Mouse (Mus musculus) kidney, postnatal 4 days (tissue): ENCODE data around the gene D930020B18Rik.

Experiments used
- DNase-seq, 2 experiments: peaks; one replicate each; pipeline ENCODE4 v3.0.0; 2021; ENCODE audit warnings: mixed read lengths in 2 of 2

Gene D930020B18Rik

DNA sequence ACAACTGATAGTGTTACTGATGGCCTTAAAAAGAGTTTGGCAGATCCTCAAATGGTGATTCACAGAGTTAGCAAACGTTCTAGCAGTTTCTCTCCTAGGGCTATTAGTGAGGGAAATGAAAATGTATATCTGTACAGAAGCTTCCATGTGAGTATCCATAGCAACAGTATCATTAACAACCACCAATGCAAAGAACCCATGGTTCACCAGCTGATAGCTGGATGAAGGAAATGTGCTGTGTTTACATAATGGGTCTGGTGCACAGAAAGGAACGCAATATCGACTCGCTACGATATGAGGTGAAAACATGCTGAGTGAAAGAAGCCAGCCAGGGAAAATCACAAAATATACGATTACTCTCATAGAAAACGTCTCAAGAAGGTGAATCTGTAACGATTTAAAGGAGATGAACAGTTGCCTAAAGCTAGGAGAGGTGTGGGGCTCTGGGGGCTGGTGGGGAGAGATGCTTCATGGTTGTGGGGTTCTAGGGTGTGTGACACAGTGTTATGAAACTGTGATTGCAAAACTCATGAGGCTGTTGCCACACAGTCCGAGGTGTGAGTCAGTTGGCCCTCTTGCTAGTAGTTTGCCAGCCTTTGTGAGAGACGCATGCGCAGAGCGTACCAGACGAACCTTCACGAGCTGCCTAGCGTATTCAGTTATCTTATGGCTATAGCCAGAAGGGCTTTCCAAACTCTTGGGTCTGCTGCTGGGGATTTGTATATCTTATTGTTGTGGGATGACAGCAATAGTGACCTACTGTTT lies 64.2 kb downstream of the D930020B18Rik start:
- DNase-seq: no peak

DNA sequence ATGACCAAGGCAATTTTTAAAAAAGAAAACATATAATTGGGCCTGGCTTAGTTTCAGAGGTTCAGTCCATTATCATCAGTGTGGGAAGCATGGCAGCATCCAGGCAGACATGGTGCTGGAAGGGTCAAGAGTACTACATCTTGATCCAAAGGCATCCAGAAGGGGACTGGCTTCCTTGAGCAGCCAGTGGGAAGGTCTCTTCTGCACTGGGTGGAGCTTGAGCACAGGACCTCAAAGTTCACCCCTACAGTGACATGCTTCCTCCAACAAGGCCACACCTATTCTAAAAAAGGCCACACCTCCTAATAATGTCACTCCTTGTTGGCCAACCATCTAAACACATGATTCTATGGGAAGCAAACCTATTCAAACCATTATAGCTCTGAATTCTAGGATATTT lies 75.5 kb downstream of the D930020B18Rik start:
- no peak for DNase-seq

DNA sequence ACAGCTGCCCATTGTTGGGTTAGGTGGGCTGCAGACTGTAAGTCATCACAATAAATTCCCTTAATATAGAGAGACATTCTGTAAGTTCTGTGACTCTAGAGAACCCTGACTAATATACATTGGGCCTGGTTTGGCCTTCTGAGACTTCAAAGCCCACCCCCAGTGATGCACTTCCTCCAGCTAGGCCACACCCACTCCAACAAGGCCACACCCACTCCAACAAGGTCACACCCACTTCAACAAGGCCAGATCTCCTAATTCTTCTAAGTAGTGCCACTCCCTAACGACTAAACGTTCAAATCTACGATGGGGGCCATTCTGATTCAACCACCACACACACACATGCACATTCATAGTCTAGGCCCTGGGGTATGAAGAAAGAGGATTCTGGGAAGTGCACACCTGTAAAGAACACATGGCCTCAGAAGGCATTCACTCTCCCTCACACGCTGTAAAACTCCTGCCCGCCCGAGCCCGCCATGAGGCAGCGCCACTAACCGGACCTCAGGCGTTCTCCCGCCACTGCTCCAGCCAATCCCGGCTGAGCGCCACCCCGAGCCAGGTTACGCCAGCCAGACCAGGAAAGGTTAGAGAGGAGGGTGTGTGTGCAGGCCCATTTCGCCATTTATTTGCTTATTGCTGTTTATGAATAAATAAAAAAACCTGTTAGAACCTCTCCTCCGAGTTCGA lies 77.7 kb downstream of the D930020B18Rik start:
- no peak for DNase-seq

DNA sequence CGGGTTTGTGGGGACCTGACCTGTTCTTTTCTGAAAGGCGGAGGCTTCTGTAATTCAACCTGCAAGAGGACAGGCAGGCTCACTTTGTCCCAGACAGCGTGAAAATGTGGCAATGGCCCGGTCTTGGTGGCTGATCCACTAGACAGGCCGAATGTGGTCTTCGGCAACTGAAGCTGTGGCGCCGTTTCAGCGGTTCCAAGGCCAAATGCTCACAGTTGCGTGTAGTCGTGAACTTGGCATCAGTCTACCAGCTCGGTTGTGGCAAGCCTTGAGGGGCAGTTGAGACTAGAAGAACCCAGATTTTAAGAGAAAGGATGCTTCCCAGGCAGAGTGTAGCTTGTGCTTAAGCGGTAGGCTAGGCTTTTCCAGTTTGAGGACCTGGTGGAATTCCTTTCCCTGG lies 79.3 kb downstream of the D930020B18Rik start:
- DNase-seq: no peak

DNA sequence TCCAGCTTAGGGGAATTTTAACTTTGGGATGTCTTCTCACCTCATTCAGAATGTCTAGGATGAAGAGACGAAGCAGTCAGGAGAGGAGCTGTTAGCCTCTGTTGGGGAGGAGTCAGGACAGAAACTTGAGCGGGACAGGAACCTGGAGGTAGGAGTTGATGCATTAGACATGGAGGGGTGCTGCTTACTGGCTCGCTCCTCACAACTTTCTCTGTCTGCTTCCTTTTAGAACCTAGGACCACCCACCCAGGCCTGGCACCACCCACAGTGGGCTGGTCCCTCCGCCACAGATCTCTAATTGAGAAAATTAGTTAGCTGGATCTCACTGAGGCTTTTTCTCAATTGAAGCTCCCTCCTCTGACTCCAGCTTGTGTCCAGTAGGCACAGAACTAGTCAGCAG lies 85.1 kb downstream of the D930020B18Rik start:
- DNase-seq: no peak

DNA sequence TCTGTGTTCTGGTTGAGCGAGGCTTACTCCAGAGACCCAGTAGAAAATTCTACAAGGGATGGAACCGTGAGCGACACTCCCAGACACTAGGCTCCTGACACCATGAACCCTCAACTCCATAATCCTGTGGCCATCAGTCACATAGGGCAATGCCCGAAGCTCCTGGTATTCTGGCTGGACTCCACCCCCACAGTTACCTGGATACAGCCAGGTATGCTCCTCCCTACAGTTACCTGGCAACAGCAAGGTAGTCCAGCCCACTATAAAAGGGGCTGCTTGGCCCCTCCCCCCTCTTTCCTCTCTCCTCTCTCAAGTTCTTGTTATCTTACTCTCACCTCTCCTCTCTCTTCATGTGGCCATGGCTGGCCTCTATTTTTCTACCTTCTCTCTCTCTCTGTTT lies 85.8 kb downstream of the D930020B18Rik start:
- no peak for DNase-seq

DNA sequence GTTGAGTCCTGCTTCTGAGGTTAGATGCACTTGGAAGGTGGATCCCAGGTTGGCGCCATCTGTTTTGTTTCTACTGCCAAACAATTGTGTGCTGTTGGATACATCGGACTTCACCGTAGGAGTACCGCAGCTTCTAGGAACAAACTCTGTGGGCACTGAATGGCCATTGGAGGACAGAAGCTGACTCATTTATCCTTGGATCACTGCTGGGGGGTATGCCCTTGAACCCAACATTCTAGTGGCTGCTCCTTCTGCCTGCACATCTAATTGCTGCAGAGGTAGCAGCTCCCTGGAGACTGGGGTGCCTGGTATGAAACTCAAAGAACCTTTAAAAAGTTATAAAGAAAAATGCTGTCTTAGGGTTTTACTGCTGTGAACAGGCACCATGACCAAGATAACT lies 86.8 kb downstream of the D930020B18Rik start:
- DNase-seq: no peak

DNA sequence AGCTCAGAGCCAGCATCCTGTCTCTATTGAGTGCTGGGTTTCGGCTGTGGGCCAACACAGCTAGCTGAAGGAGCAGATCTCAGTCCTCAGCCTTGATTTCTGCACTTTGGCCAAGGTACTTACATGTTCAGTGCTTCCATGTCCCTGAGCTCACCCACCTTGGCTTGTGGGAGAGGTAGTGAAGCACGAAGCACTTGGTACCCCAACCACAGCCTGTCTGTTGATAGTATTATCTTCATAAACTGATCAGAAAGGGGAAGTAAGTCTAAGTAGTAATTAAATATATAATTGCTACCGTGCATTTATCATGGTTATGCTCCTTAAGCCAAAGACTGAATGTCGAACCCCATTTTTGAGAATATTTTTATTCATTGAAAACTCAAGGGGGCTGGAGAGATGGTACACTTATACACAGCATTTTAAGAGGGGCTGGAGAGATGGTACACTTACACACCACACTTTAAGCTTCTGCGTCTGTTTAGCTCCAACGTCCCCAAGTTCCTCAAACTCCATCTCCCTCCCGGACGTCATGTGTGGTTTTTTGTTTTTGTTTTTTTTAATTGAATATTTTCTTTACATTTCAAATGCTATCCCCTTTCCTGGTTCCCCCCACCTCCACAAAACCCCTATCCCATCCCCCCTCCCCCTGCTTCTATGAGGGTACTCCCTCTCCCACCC lies 89.8 kb downstream of the D930020B18Rik start:
- no peak for DNase-seq

DNA sequence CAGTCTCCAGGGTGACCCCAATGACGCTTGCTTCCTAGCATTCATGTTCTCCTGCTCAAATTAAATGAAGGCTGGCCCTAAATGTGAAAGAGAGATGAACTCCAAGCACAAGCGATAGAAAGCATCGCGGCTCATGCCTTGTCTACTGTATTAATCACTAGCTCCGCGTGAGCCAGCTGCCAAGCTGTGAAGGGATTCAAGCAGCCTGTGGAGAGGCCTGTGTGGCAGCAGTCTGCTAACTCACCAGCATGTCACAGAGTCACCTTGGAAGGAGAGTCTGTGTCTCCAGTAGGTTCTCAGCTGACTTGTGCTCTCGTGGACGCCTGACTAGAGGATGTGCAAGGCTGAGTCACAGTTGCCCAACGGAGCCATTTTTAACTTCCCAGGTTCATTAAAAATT lies 91.2 kb downstream of the D930020B18Rik start:
- DNase-seq: no peak

DNA sequence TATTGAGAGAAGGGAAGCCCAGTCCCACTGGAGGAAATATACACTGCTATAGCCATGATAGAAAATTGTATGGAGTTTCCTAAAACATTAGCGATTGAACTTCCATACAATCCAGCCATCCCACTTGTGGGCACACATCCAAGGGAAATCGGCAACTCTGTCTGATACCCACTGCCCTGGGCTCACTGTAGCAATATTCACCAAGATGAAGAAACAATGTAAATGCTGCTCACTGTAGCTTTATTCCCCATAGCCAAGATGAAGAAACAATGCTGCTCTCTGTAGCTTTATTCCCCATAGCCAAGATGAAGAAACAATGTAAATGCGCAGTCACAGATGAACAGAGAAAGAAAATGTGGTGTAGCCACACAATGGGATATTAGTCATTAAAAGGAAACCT lies 95.9 kb downstream of the D930020B18Rik start:
- DNase-seq: no peak

DNA sequence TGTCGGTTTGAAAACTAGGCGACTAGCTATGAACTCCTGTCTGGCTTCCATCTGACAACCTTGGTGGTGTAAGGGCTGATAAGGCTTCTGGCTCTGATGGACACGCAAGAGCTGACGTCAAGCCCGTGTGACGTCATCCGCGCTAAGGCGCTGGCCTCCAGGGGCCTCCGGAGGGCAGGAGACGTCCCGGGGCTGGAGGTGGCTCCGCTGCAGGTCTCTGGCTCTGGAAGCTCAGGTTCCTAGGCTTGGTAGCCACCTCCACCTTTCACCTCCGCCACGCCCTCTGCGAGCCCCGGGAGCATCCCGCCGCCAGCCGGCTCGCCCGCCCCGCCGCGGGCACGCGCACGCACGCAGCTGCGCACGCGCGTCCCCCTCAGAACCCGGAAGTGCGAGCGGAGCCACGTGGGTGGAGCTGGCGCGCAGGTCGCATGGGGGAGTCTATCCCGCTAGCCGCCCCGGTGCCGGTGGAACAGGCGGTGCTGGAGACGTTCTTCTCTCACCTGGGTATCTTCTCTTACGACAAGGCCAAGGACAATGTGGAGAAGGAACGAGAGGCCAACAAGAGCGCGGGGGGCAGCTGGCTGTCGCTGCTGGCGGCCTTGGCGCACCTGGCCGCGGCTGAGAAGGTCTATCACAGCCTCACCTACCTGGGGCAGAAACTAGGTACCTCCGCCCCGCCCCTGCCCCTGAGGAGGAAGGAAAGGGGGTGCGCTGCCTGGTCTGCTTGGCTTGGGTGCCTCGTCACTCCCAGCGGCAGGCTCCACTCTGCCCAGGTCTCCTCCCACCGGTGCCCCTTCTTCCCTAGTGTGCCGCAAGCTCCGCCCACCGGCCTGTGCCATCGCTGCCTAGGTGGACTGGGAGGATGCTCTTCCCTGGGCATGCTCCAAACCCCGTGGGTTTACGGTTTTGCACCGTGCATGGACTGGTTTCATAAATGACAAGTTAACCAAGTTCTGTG lies 98.4 kb downstream of the D930020B18Rik start, which contains the start of gene BC048403:
Gene BC048403, plus strand, starts transcription at position 390 of the 958 bp plus-strand sequence.
- peak; percentile 90 to 93 for DNase-seq

DNA sequence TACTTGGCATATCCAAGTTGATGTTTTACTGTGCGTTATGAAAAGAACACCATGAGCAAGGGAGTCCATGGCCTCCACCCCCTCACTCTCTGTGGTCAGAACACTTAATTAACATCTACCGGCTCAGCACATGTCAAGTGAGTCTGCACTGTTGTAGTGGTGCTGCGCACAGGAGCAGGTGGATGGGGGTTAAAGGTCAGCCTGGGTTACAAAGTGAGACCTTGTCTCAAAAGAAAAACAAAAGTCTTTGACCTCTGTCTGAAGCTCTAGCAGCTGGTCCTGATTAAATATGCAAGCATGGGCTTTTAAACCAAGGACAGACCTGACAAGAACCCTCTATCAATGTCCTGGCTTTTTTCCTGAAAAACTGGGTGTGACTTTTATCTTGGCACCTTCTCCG lies 100.9 kb downstream of the D930020B18Rik start:
- no peak for DNase-seq
